Mouse (Mus musculus) testis, postnatal 14 days (tissue): Measurements from ENCODE around the gene Pih1d1.
"Not testable (repeated sequence)": the region's sequence is repeated elsewhere in the genome, so short reads cannot be mapped to it uniquely, and the experiment has no call there.

Source experiments
- DNase-seq: peaks from one replicate; pipeline ENCODE4 v3.0.0; 2021; ENCODE audit warnings: low spot score

Gene Pih1d1

GRCm38 (mm10) chr7:45154096-45154992 lies at the start of gene Pih1d1, which contains the start of gene Aldh16a1:
Gene Pih1d1, plus strand, starts transcription at chr7:45154303.
Gene Aldh16a1, minus strand, starts transcription at chr7:45154584.
- peak; percentile 97 for DNase-seq

- DNase-seq, result no peak
Observed at GRCm38 (mm10) chr7:45104941-45105340, 49.2 kb upstream of the Pih1d1 start.

GRCm38 (mm10) chr7:45105491-45105890 lies 48.6 kb upstream of the Pih1d1 start:
- no peak for DNase-seq

GRCm38 (mm10) chr7:45106441-45106840 lies 47.7 kb upstream of the Pih1d1 start:
- no peak for DNase-seq

GRCm38 (mm10) chr7:45107052-45107645 lies 47.0 kb upstream of the Pih1d1 start:
- DNase-seq, result no peak

- not testable (repeated sequence) for DNase-seq
Observed at GRCm38 (mm10) chr7:45110089-45110488, 44.0 kb upstream of the Pih1d1 start.

- DNase-seq, result no peak
Observed at GRCm38 (mm10) chr7:45111940-45112339, 42.2 kb upstream of the Pih1d1 start.

GRCm38 (mm10) chr7:45112529-45112928 lies 41.6 kb upstream of the Pih1d1 start:
- DNase-seq, result no peak

GRCm38 (mm10) chr7:45113476-45113875 lies 40.6 kb upstream of the Pih1d1 start:
- no peak for DNase-seq

- DNase-seq, result no peak
Observed at GRCm38 (mm10) chr7:45117566-45117965, 36.5 kb upstream of the Pih1d1 start.

- no peak for DNase-seq
Observed at GRCm38 (mm10) chr7:45118336-45118735, 35.8 kb upstream of the Pih1d1 start.

- no peak for DNase-seq
Observed at GRCm38 (mm10) chr7:45119780-45120709, 34.1 kb upstream of the Pih1d1 start.

- no peak for DNase-seq
Observed at GRCm38 (mm10) chr7:45121404-45121803, 32.7 kb upstream of the Pih1d1 start.

- DNase-seq, result no peak
Observed at GRCm38 (mm10) chr7:45121966-45122365, 32.1 kb upstream of the Pih1d1 start.

GRCm38 (mm10) chr7:45122561-45123185 lies 31.4 kb upstream of the Pih1d1 start:
- no peak for DNase-seq

GRCm38 (mm10) chr7:45123186-45123570 lies 30.9 kb upstream of the Pih1d1 start:
- DNase-seq, result no peak

- DNase-seq, result peak; percentile 99
Observed at GRCm38 (mm10) chr7:45124224-45125143, 29.6 kb upstream of the Pih1d1 start, which contains the start of gene Rps11. Gene Rps11, minus strand, starts transcription at chr7:45124439.

GRCm38 (mm10) chr7:45125144-45125600 lies 28.9 kb upstream of the Pih1d1 start:
- DNase-seq, result no peak

GRCm38 (mm10) chr7:45125649-45126048 lies 28.5 kb upstream of the Pih1d1 start:
- not testable (repeated sequence) for DNase-seq

- DNase-seq, result no peak
Observed at GRCm38 (mm10) chr7:45126147-45126843, 27.8 kb upstream of the Pih1d1 start.
